Mouse (Mus musculus) lung, adult 2 months (tissue): ENCODE measurements around the gene Fbxl17.

Source experiments
- CTCF ChIP-seq: fragments of 200-500 bp; IDR thresholded peaks from 2 replicates; pipeline ENCODE4 v1.5.1; 2011; ENCODE audit warnings: mild to moderate bottlenecking, low read length, control low read depth; ENCODE audit not compliant: insufficient read depth
- POLR2A ChIP-seq: fragments of 200-500 bp; IDR thresholded peaks from 2 replicates; pipeline ENCODE4 v1.6.1; 2011; ENCODE audit warnings: low read depth, mild to moderate bottlenecking, control low read depth, low read length, borderline replicate concordance; ENCODE audit errors: extremely low read depth

DNA sequence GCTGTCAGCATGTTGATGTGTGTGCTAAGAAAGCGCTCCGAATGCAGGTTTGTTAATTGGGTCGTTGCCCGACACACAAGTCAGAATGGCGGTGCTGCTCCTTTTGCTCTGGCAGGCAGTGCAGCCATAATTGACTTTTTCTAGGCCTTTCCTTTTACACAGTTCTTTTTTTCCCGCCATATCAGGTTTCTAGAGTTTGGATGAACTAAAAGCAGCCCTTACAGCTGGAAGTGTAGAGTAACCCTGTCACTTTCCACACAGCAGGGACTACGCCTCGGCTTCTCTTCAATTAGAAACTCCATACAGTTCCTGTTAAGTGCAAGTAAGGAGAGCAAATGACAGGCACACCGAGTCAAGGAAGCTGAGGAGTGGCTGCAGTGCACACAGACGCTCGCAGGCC, 133.8 kb downstream of the Fbxl17 start:
- TF ChIP-seq CTCF, result no peak
- TF ChIP-seq POLR2A, result no peak
